Mouse (Mus musculus) heart, embryonic 16.5 days (tissue): Measurements from ENCODE around the gene Cdca7. TPM values are rescaled to one million over a fixed set of nuclear protein-coding genes. Genes with fewer than 3 reads are reported as not detected.

ENCODE experiments used
- ATAC-seq: fragments of 200-750 bp; cut with Nextera tagmentation; replicated peaks from 2 replicates; pipeline ENCODE4 v1.8.0; 2017; ENCODE audit warnings: moderate number of reproducible peaks; ENCODE audit not compliant: insufficient read depth, low FRiP score; ENCODE audit errors: extremely low read depth
- H3K27ac ChIP-seq: fragments of 300-500 bp; sonication (generic); 2 replicates; pipeline ENCODE4 v1.5.1; 2014; ENCODE audit warnings: mild to moderate bottlenecking, low read length, control low read depth, moderate library complexity
- H3K27me3 ChIP-seq: fragments of 300-500 bp; sonication (generic); 2 replicates; pipeline ENCODE4 v1.6.1; 2014; ENCODE audit warnings: low read length, mixed read lengths; ENCODE audit not compliant: control insufficient read depth, insufficient read depth
- H3K36me3 ChIP-seq: fragments of 300-500 bp; sonication (generic); 2 replicates; pipeline ENCODE4 v1.6.1; 2014; ENCODE audit not compliant: control insufficient read depth, insufficient read depth
- H3K4me1 ChIP-seq: fragments of 300-500 bp; sonication (generic); 2 replicates; pipeline ENCODE4 v1.6.1; 2014; ENCODE audit warnings: low read length, mixed read lengths; ENCODE audit not compliant: control insufficient read depth, insufficient read depth
- H3K4me2 ChIP-seq: fragments of 300-500 bp; sonication (generic); 2 replicates; pipeline ENCODE4 v1.6.1; 2014; ENCODE audit warnings: low read depth, mild to moderate bottlenecking, control low read depth, low read length
- H3K4me3 ChIP-seq: fragments of 300-500 bp; sonication (generic); 2 replicates; pipeline ENCODE4 v1.5.1; 2014; ENCODE audit warnings: mild to moderate bottlenecking, control low read depth, low read length
- H3K9ac ChIP-seq: fragments of 300-500 bp; sonication (generic); 2 replicates; pipeline ENCODE4 v1.6.1; 2014; ENCODE audit warnings: low read length, control low read depth
- H3K9me3 ChIP-seq: fragments of 300-500 bp; sonication (generic); replicated peaks from 2 replicates; pipeline ENCODE4 v1.6.1; 2016; ENCODE audit warnings: low read length; ENCODE audit not compliant: control insufficient read depth
- WGBS: fragments of 180-500 bp; shearing (Covaris S2); extraction: QIAGEN DNeasy Blood & Tissue Kit; methylation state at CpG from one replicate; pipeline ENCODE4 v1.1.7; 2014; 5-methylcytosine and 5-hydroxymethylcytosine counted together
- polyA plus RNA-seq: library from polyadenylated mRNA; unstranded; fragments of >200 nt; fragmentation: Nextera tagmentation; extraction: Ambion mirVana; gene quantifications from 2 replicates; pipeline ENCODE4 v1.2.1, GENCODE M21; 2015

The Cdca7 gene
- polyA plus RNA-seq: 56.1 and 90.4 TPM in 2 replicates

- H3K36me3 ChIP-seq: no peaks in the 10 kb centered on the region
- peak within 1 kb of the TSS; percentile 95 for H3K27ac ChIP-seq
- peaks cover 30% of the 10 kb centered on the region for H3K4me1 ChIP-seq
- peak within 1 kb of the TSS; percentile 89 for H3K4me2 ChIP-seq
- H3K4me3 ChIP-seq: peak within 1 kb of the TSS; percentile 95
- peak within 1 kb of the TSS; percentile 89 for H3K9ac ChIP-seq
- no peaks in the 10 kb centered on the region for H3K27me3 ChIP-seq
- under 1% methylated on average over 58 of the region's 58 CpGs for WGBS
- no peaks in the 10 kb centered on the region for H3K9me3 ChIP-seq
- peak; percentile 88 for ATAC-seq
Observed at GRCm38 (mm10) chr2:72475797-72476485, at the start of gene Cdca7. Cdca7 (plus strand) TSS chr2:72476159.

- Histone ChIP-seq H3K36me3 (no peaks in the 10 kb centered on the region; the same call in 1 of the 2 replicates), H3K9me3 (no peaks in the 10 kb centered on the region), H3K4me3 (no peak overlapping the region), H3K27me3 (no peaks in the 10 kb centered on the region), H3K4me1 (no peaks in the 10 kb centered on the region), H3K9ac (no peak overlapping the region), H3K4me2 (no peak overlapping the region), H3K27ac (no peak overlapping the region)
- 72% methylated on average over 8 of the region's 8 CpGs for WGBS
- ATAC-seq: no peak
Observed at GRCm38 (mm10) chr2:72426776-72427175, 49.2 kb upstream of the Cdca7 start.

- ATAC-seq: no peak
- Histone ChIP-seq H3K27me3 (no peaks in the 10 kb centered on the region), H3K9ac (no peak overlapping the region), H3K36me3 (no peaks in the 10 kb centered on the region; the same call in 1 of the 2 replicates), H3K4me2 (no peak overlapping the region), H3K27ac (no peak overlapping the region), H3K9me3 (no peaks in the 10 kb centered on the region), H3K4me3 (no peak overlapping the region), H3K4me1 (no peaks in the 10 kb centered on the region)
- WGBS: 86% methylated on average over 11 of the region's 11 CpGs
Observed at GRCm38 (mm10) chr2:72427288-72427687, 48.7 kb upstream of the Cdca7 start.

GRCm38 (mm10) chr2:72438941-72439533 lies 36.9 kb upstream of the Cdca7 start:
- no peaks in the 10 kb centered on the region for H3K27me3 ChIP-seq
- H3K4me2 ChIP-seq: no peak overlapping the region
- no peak overlapping the region for H3K27ac ChIP-seq
- no peaks in the 10 kb centered on the region for H3K9me3 ChIP-seq
- no peak for ATAC-seq
- no peak overlapping the region for H3K9ac ChIP-seq
- 78% methylated on average over 8 of the region's 8 CpGs for WGBS
- no peak overlapping the region for H3K4me3 ChIP-seq
- H3K36me3 ChIP-seq: peaks cover 12% of the 10 kb centered on the region
- no peaks in the 10 kb centered on the region for H3K4me1 ChIP-seq

GRCm38 (mm10) chr2:72441010-72441409 lies 34.9 kb upstream of the Cdca7 start:
- no peaks in the 10 kb centered on the region for H3K27me3 ChIP-seq

GRCm38 (mm10) chr2:72442825-72443224 lies 33.1 kb upstream of the Cdca7 start:
- H3K4me1 ChIP-seq: no peaks in the 10 kb centered on the region
- H3K4me2 ChIP-seq: no peak overlapping the region

More at GRCm38 (mm10) chr2:72441010-72441409, 34.9 kb upstream of the Cdca7 start:
- H3K27ac ChIP-seq: no peak overlapping the region
- H3K36me3 ChIP-seq: peaks cover 5% of the 10 kb centered on the region; the same call in 1 of the 2 replicates
- H3K9ac ChIP-seq: no peak overlapping the region
- no peak overlapping the region for H3K4me2 ChIP-seq
- no peak overlapping the region for H3K4me3 ChIP-seq
- H3K9me3 ChIP-seq: no peaks in the 10 kb centered on the region
- no peak for ATAC-seq
- 88% methylated on average over 9 of the region's 9 CpGs for WGBS
- no peaks in the 10 kb centered on the region for H3K4me1 ChIP-seq

GRCm38 (mm10) chr2:72443960-72444359 lies 32.0 kb upstream of the Cdca7 start:
- Histone ChIP-seq H3K4me2 (no peak overlapping the region), H3K36me3 (peaks cover 5% of the 10 kb centered on the region; the same call in 1 of the 2 replicates), H3K4me3 (no peak overlapping the region), H3K9me3 (no peaks in the 10 kb centered on the region), H3K27me3 (no peaks in the 10 kb centered on the region), H3K4me1 (no peaks in the 10 kb centered on the region), H3K9ac (no peak overlapping the region), H3K27ac (no peak overlapping the region)
- WGBS: 79% methylated on average over 3 of the region's 3 CpGs
- ATAC-seq: no peak

More at GRCm38 (mm10) chr2:72442825-72443224, 33.1 kb upstream of the Cdca7 start:
- no peaks in the 10 kb centered on the region for H3K9me3 ChIP-seq
- no peak overlapping the region for H3K4me3 ChIP-seq
- peaks cover 5% of the 10 kb centered on the region; the same call in 1 of the 2 replicates for H3K36me3 ChIP-seq
- no peak overlapping the region for H3K9ac ChIP-seq
- 88% methylated on average over 6 of the region's 6 CpGs for WGBS
- no peak for ATAC-seq
- H3K27me3 ChIP-seq: no peaks in the 10 kb centered on the region
- no peak overlapping the region for H3K27ac ChIP-seq

GRCm38 (mm10) chr2:72446106-72446505 lies 29.9 kb upstream of the Cdca7 start:
- Histone ChIP-seq H3K4me3 (no peak overlapping the region), H3K36me3 (peaks cover 3% of the 10 kb centered on the region; the same call in 1 of the 2 replicates), H3K27ac (no peak overlapping the region), H3K4me1 (no peaks in the 10 kb centered on the region), H3K27me3 (no peaks in the 10 kb centered on the region), H3K9me3 (no peaks in the 10 kb centered on the region), H3K4me2 (no peak overlapping the region), H3K9ac (no peak overlapping the region)
- WGBS: 86% methylated on average over 3 of the region's 3 CpGs
- ATAC-seq: no peak

GRCm38 (mm10) chr2:72446615-72447014 lies 29.3 kb upstream of the Cdca7 start:
- H3K4me1 ChIP-seq: no peaks in the 10 kb centered on the region
- H3K27me3 ChIP-seq: no peaks in the 10 kb centered on the region
- H3K9me3 ChIP-seq: no peaks in the 10 kb centered on the region
- H3K9ac ChIP-seq: no peak overlapping the region
- 40% methylated on average over 5 of the region's 5 CpGs for WGBS
- H3K27ac ChIP-seq: no peak overlapping the region
- no peak overlapping the region for H3K4me2 ChIP-seq
- H3K4me3 ChIP-seq: no peak overlapping the region
- H3K36me3 ChIP-seq: no peaks in the 10 kb centered on the region
- no peak for ATAC-seq
